ENCODE assay signal across 8 mouse cellular contexts in the genomic region with DNA sequence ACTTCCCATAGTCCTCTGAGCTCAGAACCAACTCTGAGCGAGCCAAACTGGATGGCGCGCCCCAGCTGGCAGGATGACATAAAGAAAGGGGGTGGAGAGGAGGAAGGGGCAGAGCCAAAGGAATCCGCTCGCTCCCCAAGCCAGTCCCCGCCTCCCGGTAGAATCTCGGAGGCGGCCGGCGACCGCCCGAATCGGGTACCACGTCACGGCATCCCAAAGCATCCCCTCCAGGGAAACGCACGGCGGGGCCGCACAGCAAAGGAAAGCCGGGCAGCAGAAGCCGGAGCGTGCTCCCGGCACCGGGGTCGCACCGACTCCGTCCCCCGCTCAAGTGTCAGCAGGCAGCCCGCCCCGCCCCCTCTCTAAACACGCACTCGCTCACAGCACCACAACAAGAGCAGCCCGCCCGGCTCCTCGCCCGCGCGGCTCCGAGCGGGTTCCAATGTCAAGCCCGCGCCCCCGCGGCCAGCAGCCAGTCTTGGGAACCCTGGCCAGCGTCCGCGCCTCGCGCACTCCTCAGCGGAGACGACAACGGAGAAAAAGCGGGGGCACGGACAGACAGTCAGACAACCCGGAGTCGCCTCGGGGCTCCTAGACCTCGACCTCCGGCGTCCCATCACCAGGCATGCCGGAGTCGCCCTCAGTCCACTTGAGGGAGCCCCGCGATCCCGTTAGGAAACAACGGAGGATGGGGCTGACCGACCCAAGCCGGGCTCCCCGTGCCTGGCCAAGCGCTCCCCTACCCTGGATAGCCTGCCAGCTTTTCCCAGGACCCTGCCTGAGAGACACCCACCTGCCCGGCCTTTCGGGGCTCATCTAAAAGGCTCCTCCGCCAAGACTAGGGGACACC. TPM values are rescaled to one million over a fixed set of nuclear protein-coding genes. Genes with fewer than 3 reads are reported as not detected.
DNase-seq lines count a peak whose midpoint lies in the region; ATAC-seq and TF ChIP-seq lines count a peak whose summit lies in the region.

No protein-coding gene starts in this region.

- H3K4me1 ChIP-seq in embryonic fibroblast, embryonic 13.5 days (ENCODE audit: control insufficient read depth, insufficient read depth, low read length) = peaks cover 4% of the 10 kb centered on the region
- H3K4me1 ChIP-seq in heart, embryonic 10.5 days = peaks cover 14% of the 10 kb centered on the region; the same call in 1 of the 2 replicates
- peaks cover 21% of the 10 kb centered on the region for H3K4me1 ChIP-seq in kidney, embryonic 15.5 days
- peaks cover 5% of the 10 kb centered on the region for H3K4me1 ChIP-seq in limb, embryonic 15.5 days
- peaks cover 6% of the 10 kb centered on the region; the same call in 1 of the 2 replicates for H3K4me1 ChIP-seq in midbrain, postnatal 0 days (ENCODE audit: insufficient read depth, low read length)

- H3K9ac ChIP-seq in kidney, embryonic 15.5 days = peak overlapping the region; percentile 91
- peak overlapping the region; percentile 73 for H3K9ac ChIP-seq in limb, embryonic 15.5 days
- peak overlapping the region; percentile 89 for H3K9ac ChIP-seq in midbrain, postnatal 0 days (replicated peaks; ENCODE audit: low read length, poor library complexity, severe bottlenecking)

- peak overlapping the region; percentile 91 for H3K27ac ChIP-seq in embryonic fibroblast, embryonic 13.5 days (ENCODE audit: insufficient read depth, low read length)
- H3K27ac ChIP-seq in heart, embryonic 10.5 days = peak overlapping the region; percentile 96
- H3K27ac ChIP-seq in kidney, embryonic 15.5 days = peak overlapping the region; percentile 98
- H3K27ac ChIP-seq in limb, embryonic 15.5 days = peak overlapping the region; percentile 97
- H3K27ac ChIP-seq in midbrain, postnatal 0 days (ENCODE audit: low read depth, low read length) = peak overlapping the region; percentile 93

- under 1% methylated on average over 74 of the region's 74 CpGs for WGBS in heart, embryonic 10.5 days
- under 1% methylated on average over 73 of the region's 74 CpGs for WGBS in kidney, embryonic 15.5 days
- 0% methylated on average over 73 of the region's 74 CpGs for WGBS in limb, embryonic 15.5 days
- WGBS in midbrain, postnatal 0 days = 1% methylated on average over 71 of the region's 74 CpGs

- peaks cover 61% of the 10 kb centered on the region for H3K79me2 ChIP-seq in C2C12 (ENCODE audit: control insufficient read depth, insufficient read depth)

- ATAC-seq in kidney, embryonic 15.5 days (replicated peaks; ENCODE audit: low FRiP score) = peak; percentile 79
- peak; percentile 77 for ATAC-seq in limb, embryonic 15.5 days (ENCODE audit: insufficient number of reproducible peaks, low FRiP score, low TSS enrichment, low read depth)
- peak; percentile 68 for ATAC-seq in midbrain, postnatal 0 days (ENCODE audit: low FRiP score)

- peak overlapping the region; percentile 92 for H3K4me3 ChIP-seq in C2C12 (ENCODE audit: insufficient read depth, poor library complexity, severe bottlenecking)
- H3K4me3 ChIP-seq in embryonic fibroblast, embryonic 13.5 days (ENCODE audit: insufficient read depth, low read length) = peak overlapping the region; percentile 90
- H3K4me3 ChIP-seq in heart, embryonic 10.5 days = peak overlapping the region; percentile 94
- H3K4me3 ChIP-seq in kidney, embryonic 15.5 days (replicated peaks) = peak overlapping the region; percentile 91
- H3K4me3 ChIP-seq in limb, embryonic 15.5 days = peak overlapping the region; percentile 99
- peak overlapping the region; percentile 89 for H3K4me3 ChIP-seq in midbrain, postnatal 0 days (ENCODE audit: low read depth, low read length)

- H3K36me3 ChIP-seq in C2C12 (ENCODE audit: control insufficient read depth, insufficient read depth) = peaks cover 14% of the 10 kb centered on the region
- peaks cover 22% of the 10 kb centered on the region for H3K36me3 ChIP-seq in heart, embryonic 10.5 days
- H3K36me3 ChIP-seq in kidney, embryonic 15.5 days = peaks cover 41% of the 10 kb centered on the region
- H3K36me3 ChIP-seq in limb, embryonic 15.5 days = peaks cover 15% of the 10 kb centered on the region
- H3K36me3 ChIP-seq in midbrain, postnatal 0 days (ENCODE audit: insufficient read depth, low read length) = 0 out of 2 replicates have a peak, but pooled peaks cover 6% of the 10 kb centered on the region

- peak; percentile 69 for TF ChIP-seq POLR2A in embryonic fibroblast, embryonic 13.5 days (IDR thresholded peaks at IDR 0.05; ENCODE audit: low read depth, low read length)

- H3K9me3 ChIP-seq in heart, embryonic 10.5 days = no peaks in the 10 kb centered on the region
- H3K9me3 ChIP-seq in kidney, embryonic 15.5 days (replicated peaks) = no peaks in the 10 kb centered on the region
- no peaks in the 10 kb centered on the region for H3K9me3 ChIP-seq in limb, embryonic 15.5 days
- no peaks in the 10 kb centered on the region for H3K9me3 ChIP-seq in midbrain, postnatal 0 days (ENCODE audit: low read length)

- peak overlapping the region; percentile 89 for H3ac ChIP-seq in C2C12 (ENCODE audit: control insufficient read depth, insufficient read length, low read depth)

- peaks cover 42% of the 10 kb centered on the region for H3K79me3 ChIP-seq in C2C12 (ENCODE audit: low read depth)

- H3K27me3 ChIP-seq in C2C12 (ENCODE audit: control insufficient read depth, insufficient read depth, insufficient read length) = no peaks in the 10 kb centered on the region
- no peaks in the 10 kb centered on the region for H3K27me3 ChIP-seq in heart, embryonic 10.5 days (ENCODE audit: insufficient read depth, poor library complexity, severe bottlenecking)
- no peaks in the 10 kb centered on the region for H3K27me3 ChIP-seq in kidney, embryonic 15.5 days
- H3K27me3 ChIP-seq in limb, embryonic 15.5 days = no peaks in the 10 kb centered on the region
- no peaks in the 10 kb centered on the region for H3K27me3 ChIP-seq in midbrain, postnatal 0 days (ENCODE audit: insufficient read depth, low read length)

- H3K4me2 ChIP-seq in kidney, embryonic 15.5 days = peak overlapping the region; percentile 74
- H3K4me2 ChIP-seq in limb, embryonic 15.5 days = peak overlapping the region; percentile 63
- H3K4me2 ChIP-seq in midbrain, postnatal 0 days (ENCODE audit: low read depth, low read length, poor library complexity, severe bottlenecking) = peak overlapping the region; percentile 58

- TF ChIP-seq CTCF in C2C12 (IDR thresholded peaks at IDR 0.05; ENCODE audit: control insufficient read depth, insufficient read depth, insufficient read length) = no peak
- 0 out of 2 replicates have a peak, but pooled peaks have one; percentile 4 for TF ChIP-seq CTCF in embryonic fibroblast, embryonic 13.5 days (IDR thresholded peaks at IDR 0.05; ENCODE audit: borderline replicate concordance, insufficient read depth, low read length)
- TF ChIP-seq CTCF in midbrain, postnatal 0 days (IDR thresholded peaks at IDR 0.05) = peak; percentile 51

- peak; percentile 91 for DNase-seq in brain, adult 2 months (ENCODE audit: low read depth, low spot score)
- peak; percentile 93 for DNase-seq in heart, embryonic 10.5 days (ENCODE audit: low spot score)
- peak; percentile 89 for DNase-seq in midbrain, postnatal 0 days (ENCODE audit: low spot score)
- peak; percentile 47 to 62 for DNase-seq in spleen, postnatal 14 days (ENCODE audit: low spot score in 2 of 2)

TF ChIP-seq in C2C12, 6 proteins besides CTCF, POLR2A, EP300 and RAD21:
- no peak for TF ChIP-seq FOSL1 (IDR thresholded peaks at IDR 0.05; ENCODE audit: insufficient read depth, low read length, poor library complexity, severe bottlenecking)
- TF ChIP-seq MAX (IDR thresholded peaks at IDR 0.05) = no peak
- no peak for TF ChIP-seq MYOD1 (IDR thresholded peaks at IDR 0.05; ENCODE audit: control insufficient read depth, insufficient read length, low read depth)
- TF ChIP-seq USF1 (IDR thresholded peaks at IDR 0.05; ENCODE audit: low read depth) = no peak
- TF ChIP-seq MYOG (IDR thresholded peaks at IDR 0.05; ENCODE audit: control insufficient read depth, extremely low read depth, insufficient read length) = no peak
- TF ChIP-seq CEBPB (IDR thresholded peaks at IDR 0.05; ENCODE audit: low read depth) = no peak

RNA-seq across cellular contexts. Expression of gene Emsy, which starts 0.7 kb away (rescaled TPM):
- 12.1 TPM for polyA plus RNA-seq in C2C12 (2012; fragmentation: generic; extraction: Trizol)
- polyA plus RNA-seq in embryonic fibroblast, embryonic 13.5 days (2011; ENCODE audit: insufficient read length, low read depth, missing spikeins) = 46.9 and 58.6 TPM in 2 replicates
- polyA plus RNA-seq in heart, embryonic 10.5 days (2016; fragmentation: Nextera tagmentation; extraction: Ambion mirVana) = 29.1 and 34.1 TPM in 2 replicates
- 29.3 and 32.4 TPM in 2 replicates for polyA plus RNA-seq in kidney, embryonic 15.5 days (2015; fragmentation: Nextera tagmentation; extraction: Ambion mirVana)
- 23.8 and 25.5 TPM in 2 replicates for polyA plus RNA-seq in limb, embryonic 15.5 days (2015; fragmentation: Nextera tagmentation; extraction: Ambion mirVana)
- total RNA-seq in midbrain, postnatal 0 days (2014; rRNA removed) = 36.0 and 43.0 TPM in 2 replicates
- 25.8 and 26.6 TPM in 2 replicates for polyA plus RNA-seq in midbrain, postnatal 0 days (2015; fragmentation: Nextera tagmentation; extraction: Ambion mirVana)

RNA-seq across cellular contexts. Expression of gene Thap12, which starts 47.0 kb away (rescaled TPM):
- polyA plus RNA-seq in C2C12 (2012; fragmentation: generic; extraction: Trizol) = 22.3 TPM
- polyA plus RNA-seq in embryonic fibroblast, embryonic 13.5 days (2011; ENCODE audit: insufficient read length, low read depth, missing spikeins) = 64.4 and 78.2 TPM in 2 replicates
- polyA plus RNA-seq in heart, embryonic 10.5 days (2016; fragmentation: Nextera tagmentation; extraction: Ambion mirVana) = 39.5 and 40.6 TPM in 2 replicates
- 61.3 and 61.7 TPM in 2 replicates for polyA plus RNA-seq in kidney, embryonic 15.5 days (2015; fragmentation: Nextera tagmentation; extraction: Ambion mirVana)
- 49.9 and 57.0 TPM in 2 replicates for polyA plus RNA-seq in limb, embryonic 15.5 days (2015; fragmentation: Nextera tagmentation; extraction: Ambion mirVana)
- total RNA-seq in midbrain, postnatal 0 days (2014; rRNA removed) = 64.2 and 67.3 TPM in 2 replicates
- polyA plus RNA-seq in midbrain, postnatal 0 days (2015; fragmentation: Nextera tagmentation; extraction: Ambion mirVana) = 43.0 and 49.1 TPM in 2 replicates

Comparison
In these comparisons a context has a peak if more than half of its experiments do, and no peak if none do; other contexts are left out.
1. Peak in every context shown above with its lines: DNase-seq, ATAC-seq, H3K4me3 ChIP-seq and H3K27ac ChIP-seq.